10 mouse cellular contexts compared by ENCODE assay signal in genomic region chr12:29054367-29054766, GRCm38 (mm10).
DNase-seq lines count a peak whose midpoint lies in the region; ATAC-seq and TF ChIP-seq lines count a peak whose summit lies in the region.
"Had no signal": no experiment of that assay in that cellular context is flagged by ENCODE, and none has a peak within 500 bp of the region (broad histone marks: within the 10 kb centered on the region; RNA-seq: fewer than 3 reads in every experiment).

No protein-coding gene starts in this region.

- H3K9ac ChIP-seq in intestine, embryonic 15.5 days, result no peak overlapping the region

- peaks cover 9% of the 10 kb centered on the region for H3K4me1 ChIP-seq in intestine, embryonic 15.5 days (replicated peaks)

- intact Hi-C loops in gastrocnemius, adult 2 months (cut with DNase I), result no loop called here

- H3K36me3 ChIP-seq in intestine, embryonic 15.5 days, result no peaks in the 10 kb centered on the region

- H3K27me3 ChIP-seq in intestine, embryonic 15.5 days (replicated peaks), result no peaks in the 10 kb centered on the region

- H3K27ac ChIP-seq in gastrocnemius, adult 2 months, result no peak overlapping the region
- H3K27ac ChIP-seq in intestine, embryonic 15.5 days, result no peak overlapping the region
- H3K27ac ChIP-seq: left cerebral cortex, adult 2 months had no signal

- H3K9me3 ChIP-seq in intestine, embryonic 15.5 days, result no peaks in the 10 kb centered on the region

- peak; percentile 10 for DNase-seq in gastrocnemius, postnatal 25 days
- no peak for DNase-seq in gastrocnemius, adult 2 months
- peak; percentile 74 for DNase-seq in retina, postnatal 1 day
- no peak for DNase-seq in retina, embryonic 14.5 days (ENCODE audit: low spot score)
- peak; percentile 45 to 74 for DNase-seq in cerebellum, postnatal 14 days
- DNase-seq in kidney, postnatal 36 days, result peak; percentile 17 to 29
- DNase-seq in T-cell, adult 2 months (ENCODE audit: low spot score), result no peak
- DNase-seq: lung, postnatal 14 days had no signal

- no peak overlapping the region for H3K4me3 ChIP-seq in gastrocnemius, adult 2 months
- no peak overlapping the region for H3K4me3 ChIP-seq in intestine, embryonic 15.5 days (replicated peaks)
- H3K4me3 ChIP-seq: left cerebral cortex, adult 2 months had no signal

- no peak for ATAC-seq in intestine, embryonic 15.5 days

- WGBS in intestine, embryonic 15.5 days, result 37% methylated on average over 7 of the region's 7 CpGs

- no peak overlapping the region for H3K4me2 ChIP-seq in intestine, embryonic 15.5 days (replicated peaks)

- no peak for TF ChIP-seq CTCF in gastrocnemius, adult 2 months (IDR thresholded peaks at IDR 0.05)

Comparison
In these comparisons a context has a peak if more than half of its experiments do, and no peak if none do; other contexts are left out.
1. DNase-seq: peak in gastrocnemius, postnatal 25 days (single experiment), retina, postnatal 1 day (single experiment), cerebellum, postnatal 14 days (2 of 2) and kidney, postnatal 36 days (2 of 2); none in gastrocnemius, adult 2 months (single experiment), retina, embryonic 14.5 days (single experiment) and T-cell, adult 2 months (single experiment).